Mouse (Mus musculus): ENCODE data around the gene Ccdc65. TPM values are rescaled to one million over a fixed set of nuclear protein-coding genes. Genes with fewer than 3 reads are reported as not detected.

Gene Ccdc65
- total RNA-seq, 1 experiment from 2014 or later: not detected

GRCm38 (mm10) chr15:98689682-98690081 is 18.3 kb upstream of the Ccdc65 start:
- no peak for ATAC-seq (ENCODE audit: extremely low read depth, insufficient number of reproducible peaks, low FRiP score, poor library complexity, severe bottlenecking)

GRCm38 (mm10) chr15:98691486-98692147 is 16.4 kb upstream of the Ccdc65 start:
- no peak for ATAC-seq (ENCODE audit: extremely low read depth, insufficient number of reproducible peaks, low FRiP score, poor library complexity, severe bottlenecking)

- ATAC-seq (ENCODE audit: extremely low read depth, insufficient number of reproducible peaks, low FRiP score, poor library complexity, severe bottlenecking): no peak
Measured at GRCm38 (mm10) chr15:98692171-98692715, 15.8 kb upstream of the Ccdc65 start.

DNA sequence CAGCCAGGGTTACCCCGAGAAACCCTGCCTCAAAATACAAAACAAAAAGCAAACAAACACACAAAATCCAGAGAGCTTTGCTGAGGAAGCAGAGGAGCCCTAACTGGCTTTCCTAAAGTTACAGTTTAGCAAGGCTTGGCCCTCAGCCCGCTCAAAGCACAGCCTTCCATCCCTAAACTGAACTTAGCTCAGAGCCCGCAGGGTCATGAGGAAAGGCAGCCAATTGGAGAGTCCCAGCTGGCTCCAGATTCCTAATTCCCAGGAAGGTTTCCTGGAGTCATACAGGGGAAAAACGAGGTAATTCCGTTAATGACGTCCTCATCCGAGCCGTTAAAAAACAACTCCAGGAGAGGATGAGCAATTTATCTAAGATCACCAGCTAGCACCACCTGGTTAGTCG is 12.3 kb upstream of the Ccdc65 start:
- ATAC-seq (ENCODE audit: extremely low read depth, insufficient number of reproducible peaks, low FRiP score, poor library complexity, severe bottlenecking): no peak

DNA sequence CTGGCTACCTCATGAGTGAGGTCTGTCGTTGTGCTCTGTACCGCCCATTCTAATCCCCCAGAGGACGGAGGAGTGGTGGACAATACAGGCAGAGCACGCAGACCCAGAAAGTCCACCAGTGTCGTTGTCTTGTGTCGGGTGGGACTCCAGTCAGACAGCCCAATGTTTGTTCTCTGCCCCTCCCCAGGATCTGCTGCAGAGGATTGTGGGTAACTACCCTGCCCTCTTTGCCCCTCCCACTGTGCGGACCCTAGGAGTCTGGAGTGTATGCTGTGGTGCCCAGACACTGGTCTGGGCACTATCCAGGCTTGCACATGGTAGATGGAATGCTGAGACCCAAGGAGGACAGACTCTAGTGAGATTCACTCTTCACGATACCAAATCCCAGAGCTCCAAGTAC is 11.8 kb upstream of the Ccdc65 start:
- no peak for ATAC-seq (ENCODE audit: extremely low read depth, insufficient number of reproducible peaks, low FRiP score, poor library complexity, severe bottlenecking)

GRCm38 (mm10) chr15:98699190-98700105 is 8.6 kb upstream of the Ccdc65 start:
- ATAC-seq (ENCODE audit: extremely low read depth, insufficient number of reproducible peaks, low FRiP score, poor library complexity, severe bottlenecking): peak; percentile 80

DNA sequence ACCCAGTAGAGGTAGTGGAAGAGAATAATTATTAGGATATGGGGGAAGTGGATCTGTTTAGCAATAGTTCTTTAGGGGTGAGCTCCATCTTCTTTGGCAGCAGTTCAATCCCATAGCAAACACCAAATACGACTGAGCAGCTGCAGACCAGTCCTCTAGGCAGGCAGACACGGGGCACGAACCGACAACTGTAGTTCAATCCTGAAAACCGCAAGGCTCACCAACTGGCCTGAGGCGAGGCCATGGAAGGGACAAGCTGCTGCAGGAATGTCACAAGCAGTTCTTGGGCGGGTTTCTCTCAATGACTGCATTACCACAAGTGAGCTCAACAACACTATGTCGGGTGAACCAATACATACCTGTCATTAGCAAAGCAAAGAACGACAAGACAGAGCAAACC is 3.7 kb upstream of the Ccdc65 start:
- no peak for ATAC-seq (ENCODE audit: extremely low read depth, insufficient number of reproducible peaks, low FRiP score, poor library complexity, severe bottlenecking)

GRCm38 (mm10) chr15:98710442-98710841 is 2.4 kb downstream of the Ccdc65 start:
- ATAC-seq (ENCODE audit: extremely low read depth, insufficient number of reproducible peaks, low FRiP score, poor library complexity, severe bottlenecking): 0 out of 2 replicates have a peak, but pooled peaks have one; percentile 37

DNA sequence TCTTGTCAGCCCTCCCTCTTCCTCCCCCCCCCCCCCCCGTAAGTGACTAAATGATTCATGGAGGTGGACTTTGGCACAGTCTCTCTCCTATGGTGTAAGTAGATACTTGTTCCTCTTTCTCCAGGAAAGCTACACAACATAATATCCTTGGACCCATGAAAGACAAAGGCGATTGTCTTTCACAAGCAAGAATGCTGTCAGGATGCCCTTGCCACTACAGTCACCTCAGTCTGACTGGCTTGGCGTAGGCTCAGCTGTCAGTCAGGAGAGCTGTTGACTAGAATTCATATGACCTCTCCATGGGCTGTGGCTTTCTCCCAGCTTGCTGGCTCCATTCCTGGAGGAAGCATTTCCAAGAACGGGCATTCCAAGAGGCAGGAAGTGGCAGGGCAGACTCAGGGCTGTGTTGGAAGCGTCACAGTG is 6.2 kb downstream of the Ccdc65 start:
- ATAC-seq (ENCODE audit: extremely low read depth, insufficient number of reproducible peaks, low FRiP score, poor library complexity, severe bottlenecking): no peak

DNA sequence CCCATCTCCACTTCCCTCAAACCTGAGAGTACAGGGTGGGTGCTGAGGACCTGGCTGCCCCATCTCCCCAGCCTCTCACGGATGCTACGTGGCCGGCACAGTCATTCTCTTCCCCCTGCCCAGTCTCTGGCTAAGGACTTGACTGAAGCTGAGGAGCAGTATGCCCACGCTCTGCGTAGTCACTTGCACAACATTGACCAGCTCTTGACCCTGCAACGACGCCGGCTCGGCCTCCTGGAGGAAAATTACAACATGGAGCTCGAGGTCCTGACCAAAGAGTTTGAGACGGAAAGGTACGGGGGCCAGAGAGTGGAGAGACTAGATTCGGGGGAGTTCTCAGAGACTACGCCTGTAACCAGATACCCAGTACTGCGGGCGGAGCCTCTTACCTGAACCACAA is 9.3 kb downstream of the Ccdc65 start:
- ATAC-seq (ENCODE audit: extremely low read depth, insufficient number of reproducible peaks, low FRiP score, poor library complexity, severe bottlenecking): peak; percentile 16; the same call in 1 of the 2 replicates

GRCm38 (mm10) chr15:98722191-98722590 is 14.2 kb downstream of the Ccdc65 start:
- ATAC-seq (ENCODE audit: extremely low read depth, insufficient number of reproducible peaks, low FRiP score, poor library complexity, severe bottlenecking): no peak

DNA sequence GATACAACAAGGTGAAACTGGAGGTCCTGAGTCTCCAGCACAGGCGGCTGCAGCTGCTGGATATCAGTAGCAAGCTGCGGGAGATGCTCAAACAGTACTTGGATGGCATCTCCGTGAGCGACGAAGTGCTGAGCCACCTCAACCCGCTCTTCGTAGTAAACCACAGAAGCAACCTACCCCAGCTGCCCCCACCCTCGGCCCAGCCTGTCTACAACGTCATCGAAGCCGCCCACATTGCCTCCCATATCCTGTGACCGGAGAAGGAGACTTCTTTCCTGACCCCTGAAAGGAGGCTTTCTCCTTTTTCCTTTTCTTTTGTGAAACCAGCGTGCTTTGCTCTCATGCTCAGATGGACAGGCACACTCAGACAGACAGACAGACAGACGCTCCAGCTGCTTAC is 14.8 kb downstream of the Ccdc65 start:
- no peak for ATAC-seq (ENCODE audit: extremely low read depth, insufficient number of reproducible peaks, low FRiP score, poor library complexity, severe bottlenecking)

DNA sequence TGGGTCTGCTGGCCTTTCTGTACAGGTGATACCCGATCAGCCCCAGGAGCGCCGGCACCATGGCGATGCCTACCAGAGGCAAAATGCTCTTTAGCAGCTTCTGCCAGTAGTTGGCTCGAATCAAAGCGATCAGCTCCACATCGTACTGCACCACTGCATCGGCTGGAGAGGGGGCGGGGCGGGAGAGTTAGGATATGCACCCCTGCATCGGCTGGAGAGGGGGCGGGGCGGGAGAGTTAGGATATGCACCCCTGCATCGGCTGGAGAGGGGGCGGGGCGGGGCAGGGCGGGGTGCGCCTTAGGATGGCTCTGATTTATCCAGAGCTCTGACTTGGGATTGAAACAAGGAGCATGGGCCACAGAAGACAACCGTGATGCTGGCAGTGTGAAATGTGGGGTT is 16.4 kb downstream of the Ccdc65 start:
- no peak for ATAC-seq (ENCODE audit: extremely low read depth, insufficient number of reproducible peaks, low FRiP score, poor library complexity, severe bottlenecking)

- no peak for ATAC-seq (ENCODE audit: extremely low read depth, insufficient number of reproducible peaks, low FRiP score, poor library complexity, severe bottlenecking)
Measured at GRCm38 (mm10) chr15:98726079-98726478, 18.1 kb downstream of the Ccdc65 start.

DNA sequence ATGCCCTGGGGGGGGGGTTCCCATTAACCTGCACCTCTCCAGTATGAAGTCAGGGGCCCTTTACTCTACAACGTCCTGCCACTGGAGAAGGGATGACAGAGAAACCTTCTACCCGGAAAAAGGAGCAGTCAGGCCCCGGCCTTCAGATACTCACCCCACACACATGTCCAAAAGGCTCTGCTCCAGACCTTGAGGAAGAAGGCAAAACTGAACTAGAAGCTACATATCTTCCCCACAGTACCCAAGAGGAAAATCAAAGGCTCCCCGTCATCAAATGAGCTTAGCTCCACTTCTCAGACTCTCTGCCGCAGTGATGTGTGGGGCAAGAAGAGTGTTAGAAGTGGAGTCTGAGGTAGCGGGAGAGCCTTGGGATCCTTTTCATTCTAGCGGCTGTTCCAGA is 18.7 kb downstream of the Ccdc65 start:
- ATAC-seq (ENCODE audit: extremely low read depth, insufficient number of reproducible peaks, low FRiP score, poor library complexity, severe bottlenecking): no peak

GRCm38 (mm10) chr15:98727443-98728321 is 19.7 kb downstream of the Ccdc65 start, which contains the start of gene Fkbp11:
Gene Fkbp11, minus strand, starts transcription at chr15:98728198.
- peak; percentile 5; the same call in 1 of the 2 replicates for ATAC-seq (ENCODE audit: extremely low read depth, insufficient number of reproducible peaks, low FRiP score, poor library complexity, severe bottlenecking)

- no peak for ATAC-seq (ENCODE audit: extremely low read depth, insufficient number of reproducible peaks, low FRiP score, poor library complexity, severe bottlenecking)
Measured at GRCm38 (mm10) chr15:98728366-98728765, 20.4 kb downstream of the Ccdc65 start.

DNA sequence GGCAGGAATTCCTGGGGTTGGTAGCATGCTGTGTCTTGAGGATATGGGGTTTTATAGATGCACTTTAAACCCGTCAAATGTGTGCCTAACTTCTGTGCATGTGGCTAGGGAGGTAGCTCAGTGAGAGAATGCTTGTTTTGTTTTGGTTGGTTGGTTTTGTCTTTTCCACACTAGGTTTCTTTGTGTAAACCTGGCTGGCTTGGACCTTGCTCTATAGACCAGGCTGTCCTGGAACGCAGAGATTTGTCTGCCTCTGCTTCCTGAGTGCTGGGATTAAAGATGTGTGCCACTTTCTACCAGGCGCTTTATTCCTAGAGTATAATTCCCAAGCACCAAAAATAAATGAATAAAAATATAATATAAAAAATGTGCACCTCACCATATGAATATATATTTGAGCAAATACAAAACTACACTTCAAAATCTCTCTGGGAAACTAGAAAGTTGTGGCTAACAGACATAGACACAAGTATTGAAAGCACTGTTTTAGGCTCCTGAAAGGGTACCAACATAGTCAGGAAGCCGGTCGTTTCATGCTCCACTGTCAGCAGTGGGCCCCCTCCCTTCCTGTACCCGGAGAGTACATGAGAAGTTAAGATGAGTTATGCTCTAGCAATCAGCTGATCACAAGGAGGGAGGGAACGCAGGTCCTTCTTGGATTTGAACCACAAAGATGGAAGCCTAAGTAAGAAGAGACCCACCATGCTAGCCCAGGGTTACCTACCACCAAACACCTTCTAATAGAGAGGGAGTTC is 22.0 kb downstream of the Ccdc65 start:
- no peak for ATAC-seq (ENCODE audit: extremely low read depth, insufficient number of reproducible peaks, low FRiP score, poor library complexity, severe bottlenecking)
